Mouse (Mus musculus): ENCODE results near the gene Vmn1r79.
"Not testable (repeated sequence)": the region's sequence is repeated elsewhere in the genome, so short reads cannot be mapped to it uniquely, and the experiment has no call there.

The Vmn1r79 gene

DNA sequence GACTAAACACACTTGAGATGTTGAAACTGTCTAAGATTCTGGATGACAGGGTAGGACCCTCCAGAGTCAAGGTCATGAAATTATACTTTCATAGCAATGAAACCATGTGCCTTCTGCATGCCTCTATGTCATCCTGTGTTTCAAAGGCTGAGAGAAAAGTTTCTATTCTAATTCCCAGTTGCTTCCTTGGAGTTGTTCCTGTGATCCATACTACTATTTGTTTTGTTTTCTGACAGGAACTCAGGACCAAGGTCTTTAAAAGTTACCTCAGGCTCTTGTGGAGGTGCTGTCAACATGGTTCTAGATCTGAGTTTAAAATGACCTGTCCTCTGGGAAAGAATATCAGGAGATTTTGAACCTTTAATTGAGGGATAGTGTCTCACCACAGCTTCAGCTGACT is at the start of gene Vmn1r79:
Vmn1r79 (plus strand) TSS at position 301 of the 400 bp plus-strand sequence.
- not testable (repeated sequence) for DNase-seq (ENCODE audit: low spot score)

DNA sequence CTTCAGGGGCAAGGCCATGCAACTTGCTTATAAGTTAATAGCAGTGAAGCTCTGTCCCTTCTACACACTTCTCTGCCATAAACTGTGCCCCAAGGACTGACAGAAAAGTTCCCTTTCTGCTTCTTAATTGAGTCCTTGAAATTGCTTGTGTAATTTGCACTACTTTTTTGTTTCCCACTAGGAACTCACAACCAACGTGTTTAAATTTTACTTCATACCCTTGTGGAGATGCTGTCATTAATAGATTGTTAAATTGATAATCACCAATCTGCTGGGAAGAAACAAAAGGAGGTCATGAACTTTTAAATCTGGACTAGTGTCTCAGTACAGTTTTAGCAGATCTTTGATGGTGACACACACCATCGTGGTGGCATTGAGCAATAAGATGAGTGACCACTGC is 21.1 kb upstream of the Vmn1r79 start, which contains the start of gene Vmn1r78:
Vmn1r78 (plus strand) TSS at position 301 of the 400 bp plus-strand sequence.
- no peak for DNase-seq (ENCODE audit: low spot score)

DNA sequence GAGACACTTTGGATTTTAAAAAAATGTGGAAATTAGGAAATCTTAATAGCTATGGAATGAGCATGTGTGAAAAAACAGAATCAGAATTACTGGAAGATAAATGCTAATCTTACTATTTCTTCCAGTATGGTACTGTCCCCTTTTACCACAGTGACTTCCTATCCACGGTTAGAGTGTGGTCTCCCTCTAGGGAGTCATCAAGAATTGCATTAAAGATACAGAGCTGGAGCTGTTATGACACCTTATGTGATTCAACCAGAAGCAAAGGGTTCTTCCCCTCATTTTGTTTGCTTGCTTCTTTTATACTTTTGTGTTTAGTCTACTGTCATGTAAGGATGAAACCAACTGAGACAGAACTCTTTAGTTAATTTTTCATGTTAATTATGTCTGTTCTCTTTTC is 14.6 kb upstream of the Vmn1r79 start:
- not testable (repeated sequence) for DNase-seq (ENCODE audit: low spot score)

DNA sequence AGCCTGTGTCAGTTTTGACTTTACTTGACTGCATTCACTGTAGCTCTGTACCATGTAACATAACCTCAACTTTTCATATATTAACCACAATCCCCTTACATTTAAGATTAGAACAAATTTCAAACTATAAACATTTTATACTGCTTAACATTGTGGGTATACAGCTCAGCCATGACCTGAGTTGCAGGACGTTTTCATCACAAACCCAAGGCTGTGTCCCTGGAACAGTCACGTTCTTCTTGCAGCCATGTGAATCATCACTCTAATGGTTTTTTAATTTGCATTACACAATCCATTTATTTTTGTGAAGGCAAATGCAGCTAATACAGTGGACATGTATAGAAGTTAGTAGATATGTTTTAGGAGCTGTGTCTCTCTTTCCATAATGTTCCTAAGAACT is 1.8 kb downstream of the Vmn1r79 start:
- DNase-seq (ENCODE audit: low spot score) = not testable (repeated sequence)

DNA sequence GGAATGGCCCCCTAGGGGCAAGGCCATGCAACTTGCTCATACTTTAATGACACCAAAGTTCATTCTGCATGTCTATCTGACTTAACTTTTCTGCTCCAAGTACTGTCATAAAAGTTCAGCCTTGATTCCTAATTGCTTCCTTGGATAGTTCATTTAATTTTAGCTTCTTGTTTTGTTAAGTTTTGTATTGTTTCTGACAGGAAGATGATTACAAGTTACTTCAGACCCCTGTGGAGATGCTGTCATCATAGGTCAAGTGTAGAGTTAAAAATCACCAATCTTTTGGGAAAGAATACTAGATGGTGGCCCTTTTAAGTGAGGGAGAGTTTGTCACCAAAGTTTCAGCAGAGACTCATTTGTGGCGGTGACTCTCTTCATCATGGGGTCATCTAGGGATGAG is 17.9 kb downstream of the Vmn1r79 start, which contains the start of gene Vmn1r80:
Vmn1r80 (plus strand) TSS at position 301 of the 400 bp plus-strand sequence.
- DNase-seq (ENCODE audit: low spot score) = no peak

DNA sequence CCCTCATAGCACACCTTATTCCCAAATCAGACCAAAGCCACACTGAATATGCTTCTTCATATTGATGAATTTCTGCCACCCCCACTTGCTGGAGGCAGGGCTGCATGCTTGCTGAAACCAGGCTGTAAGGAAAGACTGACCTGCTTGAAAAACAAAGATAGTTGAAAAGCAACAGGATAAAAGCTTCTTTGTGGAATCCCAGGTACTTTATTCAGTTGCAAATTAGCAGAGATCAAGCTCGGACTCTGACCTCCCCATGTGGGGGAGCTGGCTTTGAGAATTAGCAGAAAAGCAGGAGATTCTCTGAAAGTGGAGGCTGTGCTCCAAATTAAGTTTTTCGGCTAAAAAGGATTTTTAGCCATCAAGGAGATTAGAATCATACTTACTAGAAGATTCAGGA is 33.1 kb downstream of the Vmn1r79 start:
- no peak for DNase-seq (ENCODE audit: low spot score)

Data from urinary bladder, postnatal 10 days (tissue).